Mouse (Mus musculus) embryo, embryonic 11 days (tissue): ENCODE results near the gene Sept9.
A peak's percentile ranks its signal among the peaks of the same experiment; 100 is the strongest.

Experiments
- DNase-seq: peaks from one replicate; pipeline ENCODE4 v3.0.0-alpha.2; 2015

Gene Sept9

GRCm38 (mm10) chr11:117199282-117200175 is at the start of gene Sept9:
Gene Sept9, plus strand, starts transcription at chr11:117199661.
- peak; percentile 48 for DNase-seq

- DNase-seq: no peak
Measured at GRCm38 (mm10) chr11:117150467-117150966, 48.9 kb upstream of the Sept9 start.

- no peak for DNase-seq
Measured at GRCm38 (mm10) chr11:117151461-117151860, 48.0 kb upstream of the Sept9 start.

- no peak for DNase-seq
Measured at GRCm38 (mm10) chr11:117152541-117152940, 46.9 kb upstream of the Sept9 start.

GRCm38 (mm10) chr11:117153553-117153952 is 45.9 kb upstream of the Sept9 start:
- no peak for DNase-seq

GRCm38 (mm10) chr11:117154088-117154815 is 45.2 kb upstream of the Sept9 start:
- DNase-seq: no peak

- DNase-seq: peak; percentile 90
Measured at GRCm38 (mm10) chr11:117156725-117157124, 42.7 kb upstream of the Sept9 start.

- no peak for DNase-seq
Measured at GRCm38 (mm10) chr11:117158343-117158742, 41.1 kb upstream of the Sept9 start.

GRCm38 (mm10) chr11:117159257-117159945 is 40.1 kb upstream of the Sept9 start:
- no peak for DNase-seq

- DNase-seq: no peak
Measured at GRCm38 (mm10) chr11:117159946-117160307, 39.5 kb upstream of the Sept9 start.

- DNase-seq: no peak
Measured at GRCm38 (mm10) chr11:117160791-117161190, 38.7 kb upstream of the Sept9 start.

GRCm38 (mm10) chr11:117161574-117161973 is 37.9 kb upstream of the Sept9 start:
- DNase-seq: no peak

GRCm38 (mm10) chr11:117163098-117163497 is 36.4 kb upstream of the Sept9 start:
- no peak for DNase-seq

GRCm38 (mm10) chr11:117163771-117164170 is 35.7 kb upstream of the Sept9 start:
- DNase-seq: no peak

- no peak for DNase-seq
Measured at GRCm38 (mm10) chr11:117168278-117169087, 31.0 kb upstream of the Sept9 start.

GRCm38 (mm10) chr11:117169088-117169635 is 30.3 kb upstream of the Sept9 start:
- DNase-seq: no peak

- DNase-seq: no peak
Measured at GRCm38 (mm10) chr11:117169801-117170565, 29.5 kb upstream of the Sept9 start.

- peak; percentile 40 for DNase-seq
Measured at GRCm38 (mm10) chr11:117174098-117174892, 25.2 kb upstream of the Sept9 start.

- DNase-seq: peak; percentile 57
Measured at GRCm38 (mm10) chr11:117174924-117175323, 24.5 kb upstream of the Sept9 start.

GRCm38 (mm10) chr11:117175472-117175871 is 24.0 kb upstream of the Sept9 start:
- DNase-seq: no peak
